Mouse (Mus musculus) embryonic facial prominence, embryonic 15.5 days (tissue): ENCODE measurements around the gene Itih5. TPM values are rescaled to one million over a fixed set of nuclear protein-coding genes. Genes with fewer than 3 reads are reported as not detected.

Experiments
- ATAC-seq: fragments of 200-750 bp; cut with Nextera tagmentation; 2 replicates; pipeline ENCODE4 v1.8.0; 2017; ENCODE audit warnings: low read depth, moderate TSS enrichment; ENCODE audit not compliant: insufficient number of reproducible peaks, low FRiP score, low TSS enrichment
- H3K27ac ChIP-seq: fragments of 300-500 bp; sonication (generic); replicated peaks from 2 replicates; pipeline ENCODE4 v1.5.1; 2015; ENCODE audit warnings: mild to moderate bottlenecking, inconsistent platforms
- H3K27me3 ChIP-seq: fragments of 300-500 bp; sonication (generic); 2 replicates; pipeline ENCODE4 v1.6.1; 2015; ENCODE audit warnings: inconsistent platforms
- H3K36me3 ChIP-seq: fragments of 300-500 bp; sonication (generic); 2 replicates; pipeline ENCODE4 v1.6.1; 2015; ENCODE audit warnings: mild to moderate bottlenecking, inconsistent platforms
- H3K4me1 ChIP-seq: fragments of 300-500 bp; sonication (generic); 2 replicates; pipeline ENCODE4 v1.6.1; 2015; ENCODE audit warnings: inconsistent platforms
- H3K4me2 ChIP-seq: fragments of 300-500 bp; sonication (generic); replicated peaks from 2 replicates; pipeline ENCODE4 v1.6.1; 2015; ENCODE audit warnings: mild to moderate bottlenecking, inconsistent platforms
- H3K4me3 ChIP-seq: fragments of 300-500 bp; sonication (generic); replicated peaks from 2 replicates; pipeline ENCODE4 v1.5.1; 2015; ENCODE audit warnings: mild to moderate bottlenecking, inconsistent platforms
- H3K9ac ChIP-seq: fragments of 300-500 bp; sonication (generic); 2 replicates; pipeline ENCODE4 v1.6.1; 2015; ENCODE audit warnings: inconsistent platforms
- H3K9me3 ChIP-seq: fragments of 300-500 bp; sonication (generic); replicated peaks from 2 replicates; pipeline ENCODE4 v1.6.1; 2016; ENCODE audit warnings: inconsistent platforms
- WGBS: fragments of 180-500 bp; shearing (Covaris S2); methylation state at CpG from one replicate; pipeline ENCODE4 v1.1.7; 2015; 5-methylcytosine and 5-hydroxymethylcytosine counted together
- polyA plus RNA-seq: library from polyadenylated mRNA; unstranded; fragments of >200 nt; fragmentation: Nextera tagmentation; extraction: Ambion mirVana; gene quantifications from 2 replicates; pipeline ENCODE4 v1.2.1, GENCODE M21; 2015

Gene Itih5
- polyA plus RNA-seq, 1 experiment from 2014 or later: 13.2 TPM

- WGBS: 77% methylated on average over 5 of the region's 5 CpGs
- no peak overlapping the region for H3K9ac ChIP-seq
- no peak overlapping the region for H3K4me3 ChIP-seq
- H3K9me3 ChIP-seq: no peaks in the 10 kb centered on the region
- H3K4me1 ChIP-seq: peaks cover 6% of the 10 kb centered on the region; the same call in 1 of the 2 replicates
- H3K27me3 ChIP-seq: 0 out of 2 replicates have a peak, but pooled peaks cover 4% of the 10 kb centered on the region
- H3K27ac ChIP-seq: no peak overlapping the region
- no peak for ATAC-seq
- no peak overlapping the region for H3K4me2 ChIP-seq
- H3K36me3 ChIP-seq: no peaks in the 10 kb centered on the region
Observed at GRCm38 (mm10) chr2:10261337-10261736, 108.0 kb downstream of the Itih5 start.

DNA sequence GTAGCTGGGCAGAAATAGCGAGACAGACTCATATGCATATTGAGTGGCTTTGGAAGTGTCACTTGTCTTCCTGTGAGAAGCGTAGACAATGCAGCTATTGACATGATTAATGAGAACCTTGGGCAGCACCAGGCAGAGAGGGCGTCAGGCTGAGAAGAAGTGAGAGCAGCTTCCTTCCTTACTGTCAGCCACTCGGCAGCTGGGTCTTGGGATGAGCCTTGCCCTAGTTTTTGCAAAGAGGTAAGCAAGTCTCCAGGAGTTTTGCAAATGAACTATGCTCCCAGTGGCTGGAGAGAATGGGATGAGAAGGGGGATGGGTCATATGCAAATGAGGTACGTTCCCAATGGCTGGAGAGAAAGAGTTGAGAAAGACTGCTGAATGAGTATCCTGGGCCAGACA lies 109.4 kb downstream of the Itih5 start:
- H3K27me3 ChIP-seq: 0 out of 2 replicates have a peak, but pooled peaks cover 4% of the 10 kb centered on the region
- ATAC-seq: no peak
- H3K27ac ChIP-seq: no peak overlapping the region
- no peak overlapping the region for H3K9ac ChIP-seq
- H3K9me3 ChIP-seq: no peaks in the 10 kb centered on the region
- H3K4me2 ChIP-seq: no peak overlapping the region
- no peaks in the 10 kb centered on the region for H3K36me3 ChIP-seq
- peaks cover 6% of the 10 kb centered on the region; the same call in 1 of the 2 replicates for H3K4me1 ChIP-seq
- no peak overlapping the region for H3K4me3 ChIP-seq
- 47% methylated on average over 5 of the region's 5 CpGs for WGBS

GRCm38 (mm10) chr2:10263909-10264489 lies 110.6 kb downstream of the Itih5 start:
- Histone ChIP-seq H3K9me3 (no peaks in the 10 kb centered on the region), H3K4me1 (peaks cover 6% of the 10 kb centered on the region; the same call in 1 of the 2 replicates), H3K4me2 (no peak overlapping the region), H3K36me3 (no peaks in the 10 kb centered on the region), H3K4me3 (no peak overlapping the region), H3K9ac (no peak overlapping the region), H3K27ac (no peak overlapping the region), H3K27me3 (0 out of 2 replicates have a peak, but pooled peaks cover 4% of the 10 kb centered on the region)
- 13% methylated on average over 7 of the region's 7 CpGs for WGBS
- ATAC-seq: no peak

GRCm38 (mm10) chr2:10265881-10266280 lies 112.5 kb downstream of the Itih5 start:
- H3K9ac ChIP-seq: no peak overlapping the region
- ATAC-seq: no peak
- H3K9me3 ChIP-seq: no peaks in the 10 kb centered on the region
- H3K4me2 ChIP-seq: no peak overlapping the region
- WGBS: 65% methylated on average over 5 of the region's 5 CpGs
- H3K27ac ChIP-seq: no peak overlapping the region
- H3K27me3 ChIP-seq: no peaks in the 10 kb centered on the region
- H3K4me1 ChIP-seq: peaks cover 6% of the 10 kb centered on the region; the same call in 1 of the 2 replicates
- H3K4me3 ChIP-seq: no peak overlapping the region
- no peaks in the 10 kb centered on the region for H3K36me3 ChIP-seq

GRCm38 (mm10) chr2:10272604-10273115 lies 119.3 kb downstream of the Itih5 start:
- 81% methylated on average over 9 of the region's 9 CpGs for WGBS
- no peak overlapping the region for H3K4me2 ChIP-seq
- no peaks in the 10 kb centered on the region for H3K9me3 ChIP-seq
- H3K4me3 ChIP-seq: no peak overlapping the region
- H3K36me3 ChIP-seq: no peaks in the 10 kb centered on the region
- no peak overlapping the region for H3K9ac ChIP-seq
- no peaks in the 10 kb centered on the region for H3K27me3 ChIP-seq
- H3K27ac ChIP-seq: no peak overlapping the region
- no peak for ATAC-seq
- H3K4me1 ChIP-seq: peaks cover 7% of the 10 kb centered on the region; the same call in 1 of the 2 replicates

- no peak overlapping the region for H3K4me3 ChIP-seq
- H3K27ac ChIP-seq: no peak overlapping the region
- H3K36me3 ChIP-seq: no peaks in the 10 kb centered on the region
- no peaks in the 10 kb centered on the region for H3K27me3 ChIP-seq
- no peak overlapping the region for H3K9ac ChIP-seq
- WGBS: 62% methylated on average over 3 of the region's 3 CpGs
- no peaks in the 10 kb centered on the region for H3K9me3 ChIP-seq
- H3K4me1 ChIP-seq: peaks cover 7% of the 10 kb centered on the region; the same call in 1 of the 2 replicates
- ATAC-seq: no peak
- H3K4me2 ChIP-seq: no peak overlapping the region
Observed at GRCm38 (mm10) chr2:10273541-10274050, 120.2 kb downstream of the Itih5 start.

GRCm38 (mm10) chr2:10276194-10276593 lies 122.8 kb downstream of the Itih5 start:
- Histone ChIP-seq H3K36me3 (no peaks in the 10 kb centered on the region), H3K9me3 (no peaks in the 10 kb centered on the region), H3K4me1 (peaks cover 7% of the 10 kb centered on the region; the same call in 1 of the 2 replicates), H3K4me3 (no peak overlapping the region), H3K27me3 (no peaks in the 10 kb centered on the region), H3K4me2 (no peak overlapping the region), H3K27ac (no peak overlapping the region), H3K9ac (no peak overlapping the region)
- ATAC-seq: peak; percentile 85
- WGBS: 33% methylated on average over 2 of the region's 2 CpGs

DNA sequence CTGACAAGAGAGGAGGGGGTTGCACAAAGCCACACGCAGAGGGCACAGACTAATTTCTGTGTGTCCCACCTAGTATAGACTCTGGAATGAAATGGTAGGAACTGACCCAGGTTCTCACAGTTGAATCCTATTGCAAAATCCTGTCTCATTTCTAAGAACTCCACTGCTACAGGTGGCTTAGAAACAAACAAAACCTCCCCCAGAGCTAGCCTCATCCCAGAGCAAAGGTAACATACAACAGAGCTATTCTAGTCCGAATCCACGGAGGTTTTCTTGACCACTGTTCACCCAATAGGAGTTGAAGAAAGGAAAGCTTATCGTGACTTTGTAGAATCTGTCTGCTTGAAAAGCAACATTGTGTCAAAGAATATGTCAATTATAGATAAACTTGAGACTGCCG lies 130.3 kb downstream of the Itih5 start:
- no peak for ATAC-seq
- H3K9me3 ChIP-seq: no peaks in the 10 kb centered on the region
- H3K9ac ChIP-seq: no peak overlapping the region
- WGBS: 45% methylated on average over 5 of the region's 5 CpGs
- H3K4me1 ChIP-seq: 0 out of 2 replicates have a peak, but pooled peaks cover 5% of the 10 kb centered on the region
- no peak overlapping the region for H3K27ac ChIP-seq
- no peak overlapping the region for H3K4me2 ChIP-seq
- H3K27me3 ChIP-seq: peaks cover 15% of the 10 kb centered on the region; the same call in 1 of the 2 replicates
- no peak overlapping the region for H3K4me3 ChIP-seq
- no peaks in the 10 kb centered on the region for H3K36me3 ChIP-seq

GRCm38 (mm10) chr2:10284636-10285270 lies 131.4 kb downstream of the Itih5 start:
- H3K4me3 ChIP-seq: no peak overlapping the region
- peaks cover 15% of the 10 kb centered on the region; the same call in 1 of the 2 replicates for H3K27me3 ChIP-seq
- no peak for ATAC-seq
- no peaks in the 10 kb centered on the region for H3K36me3 ChIP-seq
- H3K9ac ChIP-seq: no peak overlapping the region
- no peaks in the 10 kb centered on the region for H3K9me3 ChIP-seq
- no peak overlapping the region for H3K27ac ChIP-seq
- H3K4me2 ChIP-seq: no peak overlapping the region
- H3K4me1 ChIP-seq: 0 out of 2 replicates have a peak, but pooled peaks cover 5% of the 10 kb centered on the region
- whole genome bisulfite sequencing: 7% methylated on average over 10 of the region's 10 CpGs

DNA sequence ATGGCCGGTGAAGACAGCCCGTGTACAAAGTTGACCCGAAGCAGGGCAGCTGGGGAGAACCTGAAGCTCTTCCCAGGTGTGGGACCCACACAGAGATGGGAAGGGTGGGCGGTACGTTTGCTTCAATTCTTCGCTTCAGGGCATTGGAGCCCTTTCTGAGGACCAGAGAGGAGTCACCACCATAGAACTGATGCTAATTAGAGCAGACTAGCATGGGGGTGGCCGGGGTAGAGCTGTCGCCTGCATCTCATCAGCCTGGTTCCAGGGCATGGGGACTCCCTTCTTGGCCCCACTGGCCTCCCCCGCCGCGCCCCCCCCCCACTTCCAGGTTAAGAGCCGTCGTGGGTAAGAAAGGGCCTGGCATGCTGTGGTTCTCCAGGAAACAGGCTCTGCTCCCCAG lies 132.6 kb downstream of the Itih5 start:
- Histone ChIP-seq H3K4me1 (0 out of 2 replicates have a peak, but pooled peaks cover 5% of the 10 kb centered on the region), H3K27ac (no peak overlapping the region), H3K27me3 (peaks cover 15% of the 10 kb centered on the region; the same call in 1 of the 2 replicates), H3K9me3 (no peaks in the 10 kb centered on the region), H3K36me3 (no peaks in the 10 kb centered on the region), H3K4me3 (no peak overlapping the region), H3K9ac (no peak overlapping the region), H3K4me2 (no peak overlapping the region)
- ATAC-seq: no peak
- 28% methylated on average over 13 of the region's 13 CpGs for WGBS

- no peak overlapping the region for H3K4me2 ChIP-seq
- no peak overlapping the region for H3K27ac ChIP-seq
- ATAC-seq: no peak
- 13% methylated on average over 12 of the region's 12 CpGs for WGBS
- 0 out of 2 replicates have a peak, but pooled peaks cover 8% of the 10 kb centered on the region for H3K27me3 ChIP-seq
- no peaks in the 10 kb centered on the region for H3K36me3 ChIP-seq
- H3K4me3 ChIP-seq: no peak overlapping the region
- H3K9ac ChIP-seq: no peak overlapping the region
- H3K4me1 ChIP-seq: 0 out of 2 replicates have a peak, but pooled peaks cover 5% of the 10 kb centered on the region
- H3K9me3 ChIP-seq: no peaks in the 10 kb centered on the region
Observed at GRCm38 (mm10) chr2:10288142-10288831, 134.9 kb downstream of the Itih5 start.
